Mouse (Mus musculus): ENCODE results near the gene Lmod3. TPM values are rescaled to one million over a fixed set of nuclear protein-coding genes. Genes with fewer than 3 reads are reported as not detected.
A peak's percentile ranks its signal among the peaks of the same experiment; 100 is the strongest.

Lmod3 gene
- polyA plus RNA-seq (2016; fragmentation: Nextera tagmentation; extraction: Ambion mirVana): 10.5 and 17.5 TPM in 2 replicates

DNA sequence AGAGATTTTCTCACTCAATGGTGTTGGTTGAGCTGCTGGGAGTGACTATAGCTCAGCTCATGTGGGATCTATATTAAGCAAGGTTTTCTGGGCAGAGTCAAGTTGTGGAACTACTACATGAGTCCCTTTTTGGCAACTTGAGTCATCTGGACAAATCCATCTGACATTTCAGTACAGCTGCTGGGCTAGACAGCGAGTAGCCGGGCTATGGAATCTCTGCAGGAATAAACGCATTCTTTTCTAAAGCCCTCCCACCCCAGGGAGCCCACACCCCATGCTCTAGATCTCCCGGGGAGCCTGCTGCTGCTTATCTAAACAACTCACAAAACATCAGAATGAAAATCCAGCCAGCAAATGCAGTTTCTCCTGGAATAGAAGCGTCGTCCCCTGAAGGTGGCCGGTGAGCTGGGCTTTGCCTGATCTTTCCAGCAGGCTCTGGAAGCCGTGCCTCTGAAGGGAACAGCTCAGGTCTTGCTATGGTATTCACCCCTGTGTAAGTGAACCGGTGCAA, at the start of gene Lmod3:
TSS of gene Lmod3 (minus strand) at position 49 of the 511 bp plus-strand sequence.
- H3K4me1 ChIP-seq: peaks cover 21% of the 10 kb centered on the region
- no peaks in the 10 kb centered on the region for H3K9me3 ChIP-seq
- H3K4me3 ChIP-seq: peak within 1 kb of the TSS; percentile 51
- H3K36me3 ChIP-seq: peaks cover 4% of the 10 kb centered on the region; the same call in 1 of the 2 replicates
- H3K27ac ChIP-seq: peak within 1 kb of the TSS; percentile 87
- peak; percentile 80 for DNase-seq (ENCODE audit: low spot score)
- no peaks in the 10 kb centered on the region for H3K27me3 ChIP-seq (ENCODE audit: insufficient read depth, poor library complexity, severe bottlenecking)
- WGBS: 9% methylated on average over 9 of the region's 9 CpGs

DNA sequence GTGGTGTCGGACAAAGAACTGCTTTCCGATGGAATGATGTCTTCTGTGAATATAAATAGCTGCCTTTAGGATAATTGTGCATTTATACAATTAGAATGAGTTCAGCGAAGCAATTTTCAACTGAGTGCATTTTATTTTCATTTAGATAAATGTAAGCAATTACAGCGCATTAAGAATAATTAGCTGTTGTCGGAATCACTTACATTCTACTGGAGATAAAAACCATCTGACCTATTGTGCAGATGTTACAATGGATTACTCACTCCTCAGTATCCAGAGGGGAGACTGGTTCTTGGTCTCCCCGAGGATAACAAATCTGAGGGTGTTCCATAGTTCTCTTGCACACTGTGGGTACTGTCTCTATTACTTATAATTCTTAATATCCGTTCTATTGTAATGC, 49.7 kb upstream of the Lmod3 start:
- Histone ChIP-seq H3K36me3 (peaks cover 90% of the 10 kb centered on the region), H3K9me3 (no peaks in the 10 kb centered on the region), H3K27me3 (ENCODE audit: insufficient read depth, poor library complexity, severe bottlenecking) (no peaks in the 10 kb centered on the region), H3K27ac (no peak overlapping the region), H3K4me1 (no peaks in the 10 kb centered on the region), H3K4me3 (no peak overlapping the region)
- no peak for DNase-seq (ENCODE audit: low spot score)
- 86% methylated on average over 7 of the region's 7 CpGs for WGBS

DNA sequence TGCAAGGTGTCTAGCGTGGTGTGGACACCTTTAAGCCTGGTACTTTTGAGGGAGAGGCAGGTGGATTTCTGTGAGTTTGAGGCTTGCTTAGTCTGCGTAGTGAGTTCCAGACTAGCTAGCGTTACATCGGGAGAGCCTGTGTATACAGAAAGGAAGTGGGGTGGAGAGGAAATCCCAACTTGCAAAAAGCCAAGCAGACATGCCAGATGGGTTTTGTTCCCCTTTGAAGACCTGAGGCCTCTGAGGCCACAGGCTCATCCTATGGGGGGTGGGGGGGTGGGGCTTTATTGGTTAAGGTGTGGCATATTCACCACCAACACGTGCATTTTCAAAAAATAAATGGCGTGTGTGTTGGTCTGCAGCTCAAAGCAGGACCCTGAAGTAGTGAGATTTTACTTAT, 48.1 kb upstream of the Lmod3 start:
- H3K4me1 ChIP-seq: no peaks in the 10 kb centered on the region
- 93% methylated on average over 6 of the region's 6 CpGs for WGBS
- no peak overlapping the region for H3K4me3 ChIP-seq
- no peaks in the 10 kb centered on the region for H3K9me3 ChIP-seq
- H3K36me3 ChIP-seq: peaks cover 93% of the 10 kb centered on the region
- no peak overlapping the region for H3K27ac ChIP-seq
- H3K27me3 ChIP-seq (ENCODE audit: insufficient read depth, poor library complexity, severe bottlenecking): no peaks in the 10 kb centered on the region
- DNase-seq (ENCODE audit: low spot score): peak; percentile 55

DNA sequence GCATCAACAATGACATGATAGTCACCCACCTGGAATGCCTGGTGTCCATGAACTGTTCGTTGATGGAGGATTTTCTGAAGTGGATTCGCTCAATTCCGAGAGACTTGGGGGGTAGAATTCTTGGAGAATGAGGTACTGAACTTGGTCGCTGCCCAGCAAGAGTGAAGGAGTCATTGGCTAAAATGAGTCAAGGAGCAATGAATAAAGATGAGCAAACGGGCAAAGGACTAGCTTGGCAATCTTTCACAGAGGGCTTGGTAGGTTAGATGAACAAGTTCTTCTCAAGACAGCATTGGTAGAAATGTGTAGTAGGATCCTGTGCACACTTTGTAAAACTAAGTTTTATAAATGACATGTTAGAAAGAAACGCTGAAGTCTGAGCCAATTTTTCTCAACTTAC, 47.6 kb upstream of the Lmod3 start:
- 92% methylated on average over 6 of the region's 6 CpGs for WGBS
- H3K4me3 ChIP-seq: no peak overlapping the region
- H3K9me3 ChIP-seq: no peaks in the 10 kb centered on the region
- H3K4me1 ChIP-seq: 0 out of 2 replicates have a peak, but pooled peaks cover 4% of the 10 kb centered on the region
- DNase-seq (ENCODE audit: low spot score): peak; percentile 4
- H3K27ac ChIP-seq: no peak overlapping the region
- H3K36me3 ChIP-seq: peaks cover 93% of the 10 kb centered on the region
- H3K27me3 ChIP-seq (ENCODE audit: insufficient read depth, poor library complexity, severe bottlenecking): no peaks in the 10 kb centered on the region

DNA sequence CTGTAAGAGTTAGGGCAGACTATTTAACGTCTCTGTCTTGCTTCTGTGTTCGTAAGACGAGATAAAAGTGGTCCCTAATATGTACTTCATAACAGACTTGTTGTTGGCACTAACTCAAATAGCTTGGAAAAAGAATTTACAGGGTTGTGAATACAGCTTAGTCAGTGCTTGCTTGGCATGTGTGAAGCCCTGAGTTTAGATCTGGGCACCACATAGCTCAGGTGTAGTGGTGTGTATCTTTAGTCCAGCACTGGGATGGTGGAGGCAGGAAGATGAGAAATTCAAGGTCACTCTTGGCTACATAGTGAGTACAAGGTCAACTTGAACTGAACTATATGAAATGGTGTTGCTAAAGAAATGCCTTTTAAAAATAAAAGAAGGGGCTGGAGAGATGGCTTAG, 44.6 kb upstream of the Lmod3 start:
- WGBS: 85% methylated on average over 3 of the region's 3 CpGs
- H3K36me3 ChIP-seq: peaks cover 93% of the 10 kb centered on the region
- peak; percentile 3 for DNase-seq (ENCODE audit: low spot score)

DNA sequence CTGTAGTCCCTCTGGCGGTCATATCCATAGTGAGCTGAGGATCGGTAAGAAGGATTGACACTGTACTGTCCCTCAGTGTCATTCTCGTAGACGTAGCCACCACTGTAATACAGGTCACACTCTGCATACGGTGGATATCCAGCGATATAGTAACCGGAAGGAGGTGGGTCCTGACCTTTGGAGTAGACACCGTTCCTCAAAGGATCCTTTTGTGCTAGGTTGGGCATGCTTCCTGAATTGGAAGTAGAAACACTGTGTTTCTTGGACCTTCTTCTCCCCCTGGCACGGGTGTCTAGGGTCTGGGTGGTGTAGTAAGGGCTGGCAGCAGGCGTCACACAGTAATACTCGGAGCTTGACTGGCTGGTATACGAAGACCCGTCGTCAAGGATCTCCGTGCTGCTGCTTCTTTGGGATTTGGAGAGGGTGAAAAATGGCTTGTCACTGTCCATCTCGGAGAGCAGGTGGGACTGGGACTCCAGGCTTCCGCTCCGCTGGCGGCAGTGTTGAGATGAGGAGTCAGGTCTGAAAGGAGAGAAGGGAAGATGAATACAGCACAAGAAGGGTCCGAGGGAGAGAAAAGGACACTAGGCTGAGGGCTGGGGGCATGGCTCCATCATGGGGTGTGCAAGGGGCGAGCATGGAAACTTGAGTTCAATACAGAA, 43.4 kb upstream of the Lmod3 start:
- 90% methylated on average over 21 of the region's 21 CpGs for WGBS
- Histone ChIP-seq H3K27ac (no peak overlapping the region), H3K27me3 (ENCODE audit: insufficient read depth, poor library complexity, severe bottlenecking) (no peaks in the 10 kb centered on the region), H3K36me3 (peaks cover 93% of the 10 kb centered on the region), H3K4me1 (peaks cover 36% of the 10 kb centered on the region), H3K4me3 (no peak overlapping the region), H3K9me3 (no peaks in the 10 kb centered on the region)
- peak; percentile 58 for DNase-seq (ENCODE audit: low spot score)

More for the DNA sequence above, 44.6 kb upstream of the Lmod3 start:
- no peak overlapping the region for H3K4me3 ChIP-seq
- H3K9me3 ChIP-seq: no peaks in the 10 kb centered on the region
- no peaks in the 10 kb centered on the region for H3K27me3 ChIP-seq (ENCODE audit: insufficient read depth, poor library complexity, severe bottlenecking)
- no peak overlapping the region for H3K27ac ChIP-seq
- peaks cover 28% of the 10 kb centered on the region for H3K4me1 ChIP-seq

DNA sequence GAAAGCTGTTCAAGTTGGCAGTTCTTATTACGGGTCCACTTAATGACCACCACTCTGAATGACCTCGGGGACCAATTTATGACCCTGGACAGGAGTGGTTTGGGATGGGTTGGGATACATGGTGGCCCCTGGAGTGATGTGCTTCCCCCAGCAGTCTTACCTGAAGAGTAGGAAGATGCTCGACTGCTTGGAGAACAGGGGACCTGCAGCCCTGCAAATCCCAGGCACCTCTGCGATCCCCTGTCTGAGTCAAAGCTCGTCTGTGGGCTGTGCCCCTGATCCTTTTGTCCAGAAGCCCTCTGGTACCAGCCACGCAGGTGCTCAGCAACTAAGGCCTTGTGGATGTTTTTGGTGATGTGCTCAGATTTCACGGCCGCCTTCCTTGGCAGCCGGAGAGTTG, 42.9 kb upstream of the Lmod3 start:
- 85% methylated on average over 9 of the region's 9 CpGs for WGBS
- H3K27me3 ChIP-seq (ENCODE audit: insufficient read depth, poor library complexity, severe bottlenecking): no peaks in the 10 kb centered on the region
- H3K9me3 ChIP-seq: no peaks in the 10 kb centered on the region
- H3K4me1 ChIP-seq: peaks cover 36% of the 10 kb centered on the region
- DNase-seq (ENCODE audit: low spot score): peak; percentile 58
- peaks cover 87% of the 10 kb centered on the region for H3K36me3 ChIP-seq
- no peak overlapping the region for H3K4me3 ChIP-seq
- H3K27ac ChIP-seq: no peak overlapping the region

DNA sequence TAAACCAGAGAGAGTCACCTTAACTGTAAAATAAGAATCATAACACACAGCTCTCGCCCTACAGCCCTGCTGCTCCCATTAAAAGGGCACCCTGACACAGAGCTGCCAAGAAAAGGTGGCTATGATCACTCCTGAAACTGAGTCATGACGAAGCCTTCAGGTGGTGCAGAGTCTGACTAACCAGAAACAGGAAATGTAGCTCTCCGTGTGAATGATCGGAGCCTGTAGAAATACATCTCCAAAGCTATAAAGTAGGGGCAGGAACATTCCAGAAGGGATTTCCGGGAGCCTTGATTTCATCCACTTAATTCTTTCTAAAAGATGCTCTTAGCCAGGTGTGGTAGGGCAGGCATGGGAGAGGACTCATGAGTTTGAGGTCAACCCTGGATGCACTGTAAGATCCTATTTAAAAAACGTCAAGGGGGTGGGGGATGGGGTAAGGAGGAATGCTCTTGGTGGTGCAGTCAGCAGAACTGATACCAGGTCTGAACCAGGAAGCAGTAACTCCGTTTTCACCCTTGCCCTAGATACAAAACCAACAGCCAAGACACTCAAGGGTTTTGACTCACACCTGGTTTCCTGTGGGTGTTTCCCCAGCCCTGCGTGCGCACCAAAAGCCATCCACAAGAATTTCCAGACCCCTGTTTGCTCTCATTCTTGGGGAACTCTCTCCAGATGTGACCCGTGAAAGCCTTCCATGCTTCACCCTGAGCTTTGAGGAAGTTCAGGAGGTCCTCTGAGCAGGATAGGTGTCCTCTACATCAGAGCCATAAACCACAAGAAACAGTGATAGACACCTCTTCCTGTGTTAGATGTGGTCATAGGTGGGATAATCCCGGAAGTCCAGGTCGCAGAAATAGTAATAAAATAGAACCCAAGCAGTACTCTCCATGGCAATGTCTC, 41.4 kb upstream of the Lmod3 start:
- no peaks in the 10 kb centered on the region for H3K9me3 ChIP-seq
- 73% methylated on average over 12 of the region's 12 CpGs for WGBS
- H3K27me3 ChIP-seq (ENCODE audit: insufficient read depth, poor library complexity, severe bottlenecking): no peaks in the 10 kb centered on the region
- peaks cover 36% of the 10 kb centered on the region for H3K4me1 ChIP-seq
- no peak overlapping the region for H3K27ac ChIP-seq
- peaks cover 79% of the 10 kb centered on the region for H3K36me3 ChIP-seq
- no peak overlapping the region for H3K4me3 ChIP-seq
- DNase-seq (ENCODE audit: low spot score): peak; percentile 59

DNA sequence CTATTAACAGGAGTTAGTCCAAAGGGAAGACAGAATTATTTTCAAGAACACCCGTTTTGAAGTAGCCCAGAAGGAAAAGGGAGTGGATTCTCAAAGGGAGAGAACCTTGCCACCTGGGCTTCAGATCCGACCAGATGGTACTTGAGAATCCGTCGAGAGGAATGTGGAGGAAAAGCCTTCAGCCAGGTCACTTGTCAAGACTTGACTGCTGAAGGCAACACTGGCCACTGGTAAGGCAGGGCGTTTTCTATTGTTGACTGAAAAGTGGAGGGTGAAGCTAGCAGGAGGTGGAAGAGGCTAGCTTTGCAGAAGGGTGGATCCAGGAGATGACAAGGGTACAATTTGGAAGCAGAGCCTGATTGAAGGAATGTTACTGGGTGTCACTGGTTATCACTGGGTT, 40.3 kb upstream of the Lmod3 start:
- no peak overlapping the region for H3K4me3 ChIP-seq
- DNase-seq (ENCODE audit: low spot score): peak; percentile 68
- no peak overlapping the region for H3K27ac ChIP-seq
- peaks cover 36% of the 10 kb centered on the region for H3K4me1 ChIP-seq
- no peaks in the 10 kb centered on the region for H3K27me3 ChIP-seq (ENCODE audit: insufficient read depth, poor library complexity, severe bottlenecking)
- H3K36me3 ChIP-seq: peaks cover 79% of the 10 kb centered on the region
- no peaks in the 10 kb centered on the region for H3K9me3 ChIP-seq
- 65% methylated on average over 5 of the region's 5 CpGs for WGBS

DNA sequence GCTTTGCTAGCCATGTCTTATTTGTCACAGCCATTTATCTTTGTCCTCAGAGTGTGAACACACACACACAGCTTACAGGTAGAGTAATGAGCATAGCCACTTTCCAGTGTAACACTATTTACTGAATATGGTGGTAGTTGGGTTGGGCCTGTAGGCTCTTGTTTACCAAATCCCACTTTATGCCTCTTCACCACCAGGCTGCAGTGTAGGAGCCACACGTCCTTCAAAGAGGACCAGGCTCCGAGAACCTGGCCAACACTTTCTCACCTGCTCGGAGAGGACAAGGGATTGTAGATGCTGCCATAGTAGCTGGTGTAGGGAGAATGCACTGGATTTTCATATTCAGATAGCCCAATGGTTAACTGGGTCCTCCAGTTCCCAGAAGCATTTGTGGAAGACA, 39.5 kb upstream of the Lmod3 start:
- 90% methylated on average over 3 of the region's 3 CpGs for WGBS

DNA sequence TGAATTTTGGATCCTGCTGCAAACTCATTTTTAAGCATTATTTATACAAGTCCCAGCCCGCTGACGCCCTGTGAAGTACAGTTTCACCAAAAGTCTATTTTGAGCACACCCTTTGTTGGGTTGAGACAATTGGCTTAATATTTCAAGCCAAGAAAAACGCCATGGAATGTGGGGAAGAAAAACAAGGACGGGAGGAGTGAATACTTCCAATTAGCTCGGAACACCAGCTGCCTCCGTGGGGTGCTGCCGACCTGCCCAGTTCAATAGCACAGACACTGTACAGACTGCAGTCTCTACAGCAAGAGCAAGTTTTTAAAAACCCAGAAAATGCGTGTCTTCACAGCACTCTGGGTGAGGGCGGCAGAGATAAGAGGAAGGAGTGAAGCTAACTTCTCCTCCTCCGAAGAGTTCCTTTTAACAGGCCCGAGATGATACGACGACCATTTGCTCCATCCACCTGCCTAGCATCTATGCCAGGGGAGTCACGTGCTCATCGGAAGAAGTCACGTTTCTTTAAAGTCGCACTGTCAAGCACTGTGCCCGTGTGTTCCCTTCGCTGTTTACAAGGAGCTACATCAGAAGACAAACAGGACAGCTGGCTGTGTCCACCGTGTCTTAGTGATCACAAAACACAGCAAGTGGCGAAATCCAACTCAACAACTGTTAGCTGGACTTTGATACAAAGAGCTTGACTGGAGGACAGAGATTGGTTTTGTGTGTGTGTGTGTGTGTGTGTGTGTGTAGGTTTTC, 38.8 kb upstream of the Lmod3 start:
- Histone ChIP-seq H3K27ac (no peak overlapping the region), H3K4me1 (peaks cover 36% of the 10 kb centered on the region), H3K4me3 (no peak overlapping the region), H3K9me3 (no peaks in the 10 kb centered on the region), H3K36me3 (peaks cover 78% of the 10 kb centered on the region), H3K27me3 (ENCODE audit: insufficient read depth, poor library complexity, severe bottlenecking) (no peaks in the 10 kb centered on the region)
- DNase-seq (ENCODE audit: low spot score): peak; percentile 66
- WGBS: 71% methylated on average over 21 of the region's 21 CpGs

More for the DNA sequence above, 39.5 kb upstream of the Lmod3 start:
- Histone ChIP-seq H3K9me3 (no peaks in the 10 kb centered on the region), H3K36me3 (peaks cover 79% of the 10 kb centered on the region), H3K27ac (no peak overlapping the region), H3K27me3 (ENCODE audit: insufficient read depth, poor library complexity, severe bottlenecking) (no peaks in the 10 kb centered on the region), H3K4me3 (no peak overlapping the region), H3K4me1 (peaks cover 36% of the 10 kb centered on the region)
- DNase-seq (ENCODE audit: low spot score): no peak

DNA sequence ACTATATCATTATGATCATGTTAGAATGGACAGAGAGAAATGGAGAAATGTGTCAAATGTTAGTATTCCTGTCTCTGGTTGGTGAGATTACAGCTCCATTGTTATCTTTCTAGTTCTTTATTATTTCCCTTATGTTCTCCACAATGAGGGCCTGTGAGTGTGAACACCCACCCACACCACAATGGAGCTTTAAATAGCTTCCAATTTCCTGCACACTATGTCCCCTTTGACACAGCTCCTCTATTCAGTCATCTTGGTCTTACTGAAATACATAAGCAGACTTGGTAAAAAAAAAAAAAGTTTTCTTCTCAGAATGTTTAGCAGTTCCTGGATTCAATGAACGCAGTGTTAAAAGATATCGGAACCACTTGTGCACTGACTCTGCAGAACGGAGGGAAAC, 38.1 kb upstream of the Lmod3 start:
- H3K4me1 ChIP-seq: peaks cover 36% of the 10 kb centered on the region
- H3K36me3 ChIP-seq: peaks cover 77% of the 10 kb centered on the region
- no peak overlapping the region for H3K27ac ChIP-seq
- 85% methylated on average over 3 of the region's 3 CpGs for WGBS
- peak; percentile 6 for DNase-seq (ENCODE audit: low spot score)
- no peaks in the 10 kb centered on the region for H3K27me3 ChIP-seq (ENCODE audit: insufficient read depth, poor library complexity, severe bottlenecking)
- H3K9me3 ChIP-seq: no peaks in the 10 kb centered on the region
- no peak overlapping the region for H3K4me3 ChIP-seq
